ENCODE assay signal across 9 mouse cellular contexts in genomic region chr17:30194629-30195445, GRCm38 (mm10).
DNase-seq lines count a peak whose midpoint lies in the region; ATAC-seq lines count a peak whose summit lies in the region.
"Had no signal": no experiment of that assay in that cellular context is flagged by ENCODE, and none has a peak within 500 bp of the region (broad histone marks: within the 10 kb centered on the region; RNA-seq: fewer than 3 reads in every experiment).

No protein-coding gene starts in this region.

- H3K4me2 ChIP-seq in heart, embryonic 16.5 days (ENCODE audit: low read depth, low read length) = no peak overlapping the region
- no peak overlapping the region for H3K4me2 ChIP-seq in liver, embryonic 16.5 days (ENCODE audit: low read depth, low read length)
- H3K4me2 ChIP-seq: limb, embryonic 13.5 days had no signal

- no peaks in the 10 kb centered on the region for H3K9me3 ChIP-seq in heart, embryonic 16.5 days (replicated peaks; ENCODE audit: control insufficient read depth, low read length)
- no peaks in the 10 kb centered on the region for H3K9me3 ChIP-seq in liver, embryonic 16.5 days (replicated peaks; ENCODE audit: control insufficient read depth, low read length)
- H3K9me3 ChIP-seq: limb, embryonic 13.5 days had no signal

- H3K4me3 ChIP-seq in heart, embryonic 16.5 days (ENCODE audit: low read length) = no peak overlapping the region
- H3K4me3 ChIP-seq in liver, embryonic 16.5 days (ENCODE audit: low read depth, low read length) = no peak overlapping the region
- H3K4me3 ChIP-seq: limb, embryonic 13.5 days had no signal

- H3K9ac ChIP-seq in heart, embryonic 16.5 days (ENCODE audit: low read length) = no peak overlapping the region
- no peak overlapping the region for H3K9ac ChIP-seq in liver, embryonic 16.5 days (ENCODE audit: low read depth, low read length)
- H3K9ac ChIP-seq: limb, embryonic 13.5 days had no signal

- 53% methylated on average over 11 of the region's 11 CpGs for WGBS in heart, embryonic 16.5 days
- WGBS in liver, embryonic 16.5 days (ENCODE audit: insufficient replicate concordance) = 76% methylated on average over 11 of the region's 11 CpGs

- H3K27me3 ChIP-seq in heart, embryonic 16.5 days (ENCODE audit: control insufficient read depth, insufficient read depth, low read length) = no peaks in the 10 kb centered on the region
- no peaks in the 10 kb centered on the region for H3K27me3 ChIP-seq in liver, embryonic 16.5 days (ENCODE audit: control insufficient read depth, insufficient read depth, low read depth, low read length)
- H3K27me3 ChIP-seq: limb, embryonic 13.5 days had no signal

- peaks cover 4% of the 10 kb centered on the region for H3K36me3 ChIP-seq in heart, embryonic 16.5 days (ENCODE audit: control insufficient read depth, insufficient read depth)
- H3K36me3 ChIP-seq in liver, embryonic 16.5 days (ENCODE audit: control insufficient read depth, insufficient read depth) = no peaks in the 10 kb centered on the region; the same call in 1 of the 2 replicates

- H3K4me1 ChIP-seq in heart, embryonic 16.5 days (ENCODE audit: control insufficient read depth, insufficient read depth, low read length) = peaks cover 88% of the 10 kb centered on the region
- no peaks in the 10 kb centered on the region; the same call in 1 of the 2 replicates for H3K4me1 ChIP-seq in liver, embryonic 16.5 days (ENCODE audit: control insufficient read depth, low read depth, low read length)

- DNase-seq in kidney, adult 9 months = peak; percentile 58
- no peak for DNase-seq in kidney, postnatal 14 days
- DNase-seq in urinary bladder, postnatal 10 days (ENCODE audit: low spot score) = peak; percentile 4
- no peak for DNase-seq in urinary bladder, postnatal 25 days (ENCODE audit: low spot score)
- DNase-seq in ovary, adult 18-20 months (ENCODE audit: low spot score) = no peak

- peak overlapping the region; percentile 87 for H3K27ac ChIP-seq in heart, embryonic 16.5 days (ENCODE audit: low read length)
- no peak overlapping the region for H3K27ac ChIP-seq in liver, embryonic 16.5 days (ENCODE audit: low read length)

- ATAC-seq in heart, embryonic 16.5 days (replicated peaks; ENCODE audit: extremely low read depth, insufficient read depth, low FRiP score) = no peak
- ATAC-seq in liver, embryonic 16.5 days (ENCODE audit: low read depth) = peak; percentile 51; the same call in 1 of the 2 replicates
- no peak for ATAC-seq in monocyte, adult 5-6 weeks (replicated peaks; ENCODE audit: insufficient number of reproducible peaks, low FRiP score, low TSS enrichment, poor library complexity, severe bottlenecking)

Comparison
In these comparisons a context has a peak if more than half of its experiments do, and no peak if none do; other contexts are left out.
1. DNase-seq: peak in kidney, adult 9 months (single experiment) and urinary bladder, postnatal 10 days (single experiment); none in kidney, postnatal 14 days (single experiment), urinary bladder, postnatal 25 days (single experiment) and ovary, adult 18-20 months (single experiment).